Mouse (Mus musculus): ENCODE results near the gene Gm2022.
A peak's percentile ranks its signal among the peaks of the same experiment; 100 is the strongest.
"Not testable (repeated sequence)": the region's sequence is repeated elsewhere in the genome, so short reads cannot be mapped to it uniquely, and the experiment has no call there.

The Gm2022 gene

GRCm38 (mm10) chr12:87895070-87895469 lies at the start of gene Gm2022:
TSS of gene Gm2022 (plus strand) at chr12:87895370.
- not testable (repeated sequence) for DNase-seq

GRCm38 (mm10) chr12:87850657-87851056 lies 44.5 kb upstream of the Gm2022 start:
- DNase-seq: not testable (repeated sequence)

GRCm38 (mm10) chr12:87856067-87856466 lies 39.1 kb upstream of the Gm2022 start:
- DNase-seq: not testable (repeated sequence)

- DNase-seq: peak in 1 of 2 experiments; percentile 3
These were observed 33.2 kb upstream of the Gm2022 start for GRCm38 (mm10) chr12:87861740-87862692.

GRCm38 (mm10) chr12:87863638-87864037 lies 31.5 kb upstream of the Gm2022 start:
- peak in 1 of 2 experiments; percentile 2 for DNase-seq

- not testable (repeated sequence) for DNase-seq
These were observed 31.1 kb upstream of the Gm2022 start for GRCm38 (mm10) chr12:87864048-87864447.

GRCm38 (mm10) chr12:87873772-87874171 lies 21.4 kb upstream of the Gm2022 start, which contains the start of gene Gm2016:
TSS of gene Gm2016 (plus strand) at chr12:87874072.
- DNase-seq: not testable (repeated sequence)

GRCm38 (mm10) chr12:87919721-87920120 lies 24.6 kb downstream of the Gm2022 start, which contains the start of gene Gm2035:
TSS of gene Gm2035 (minus strand) at chr12:87919857.
- DNase-seq: not testable (repeated sequence)

All from cerebellum, postnatal 10 days (tissue).